Mouse (Mus musculus): ENCODE measurements at regions not wholly inside any gene's neighbourhood (a gene's known extent, or its start where the extent isn't known, plus 50 kb on each side); places are given as distances from the start of the nearest gene placed in this dataset.
A peak's percentile ranks its signal among the peaks of the same experiment; 100 is the strongest.

GRCm38 (mm10) chr13:115230494-115230893, 128.7 kb upstream of the Itga1 start:
- peak; percentile 20 for DNase-seq

- DNase-seq, result no peak
Measured at GRCm38 (mm10) chr13:115226824-115227223, 125.1 kb upstream of the Itga1 start.

GRCm38 (mm10) chr13:115219701-115220100, 117.9 kb upstream of the Itga1 start:
- DNase-seq, result no peak

GRCm38 (mm10) chr13:115211285-115211684, 109.5 kb upstream of the Itga1 start:
- no peak for DNase-seq

- DNase-seq, result no peak
Measured at GRCm38 (mm10) chr13:115210643-115211208, 109.0 kb upstream of the Itga1 start.

- no peak for DNase-seq
Measured at GRCm38 (mm10) chr13:115209402-115210192, 107.8 kb upstream of the Itga1 start.

GRCm38 (mm10) chr13:115206723-115207122, 105.0 kb upstream of the Itga1 start:
- DNase-seq, result no peak

- no peak for DNase-seq
Measured at GRCm38 (mm10) chr13:115199166-115199565, 97.4 kb upstream of the Itga1 start.

GRCm38 (mm10) chr13:115188066-115188465, 86.3 kb upstream of the Itga1 start:
- no peak for DNase-seq

GRCm38 (mm10) chr13:115187356-115187755, 85.6 kb upstream of the Itga1 start:
- no peak for DNase-seq

GRCm38 (mm10) chr13:115182211-115182870, 80.6 kb upstream of the Itga1 start:
- no peak for DNase-seq

- no peak for DNase-seq
Measured at GRCm38 (mm10) chr13:115178175-115178917, 76.6 kb upstream of the Itga1 start.

GRCm38 (mm10) chr13:115171347-115172062, 69.7 kb upstream of the Itga1 start:
- DNase-seq, result no peak

- DNase-seq, result no peak
Measured at GRCm38 (mm10) chr13:115165981-115166380, 64.2 kb upstream of the Itga1 start.

GRCm38 (mm10) chr13:115162689-115163413, 61.1 kb upstream of the Itga1 start:
- no peak for DNase-seq

- DNase-seq, result no peak
Measured at GRCm38 (mm10) chr13:115159386-115159785, 57.6 kb upstream of the Itga1 start.

Data from thymus, postnatal 14 days (tissue).